13 mouse cellular contexts compared by ENCODE assay signal in the genomic region with DNA sequence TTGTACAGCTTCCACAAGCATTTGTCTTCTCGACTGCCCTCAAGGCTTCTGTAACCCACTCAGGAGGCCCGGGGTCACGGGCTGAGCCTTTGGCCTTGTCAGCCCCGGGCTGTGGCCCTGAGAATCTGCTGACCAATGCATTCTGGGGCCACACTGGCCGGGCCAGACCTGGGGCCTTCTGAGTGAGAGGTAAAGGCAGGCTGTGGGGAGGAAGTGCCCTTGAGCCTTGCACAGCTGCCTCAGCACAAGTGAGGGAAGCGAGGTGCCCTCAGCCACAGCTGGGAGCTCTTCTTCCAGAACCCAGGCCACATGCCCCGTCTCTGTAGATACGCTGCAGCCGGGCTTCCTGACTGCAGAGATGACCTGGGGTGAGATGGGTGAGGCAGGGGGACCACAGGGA. TPM values are rescaled to one million over a fixed set of nuclear protein-coding genes. Genes with fewer than 3 reads are reported as not detected.
DNase-seq lines count a peak whose midpoint lies in the region; ATAC-seq and TF ChIP-seq lines count a peak whose summit lies in the region.
"Had no signal": no experiment of that assay in that cellular context is flagged by ENCODE, and none has a peak within 500 bp of the region (broad histone marks: within the 10 kb centered on the region; RNA-seq: fewer than 3 reads in every experiment).

No protein-coding gene starts in this region.

- no peak overlapping the region for H3K4me3 ChIP-seq in hindbrain, embryonic 13.5 days
- H3K4me3 ChIP-seq in hindbrain, embryonic 12.5 days: no peak overlapping the region
- H3K4me3 ChIP-seq in testis, adult 2 months (ENCODE audit: control insufficient read depth, low read depth, low read length): no peak overlapping the region
- H3K4me3 ChIP-seq in liver, embryonic 16.5 days (ENCODE audit: low read depth, low read length): no peak overlapping the region
- no peak overlapping the region for H3K4me3 ChIP-seq in forebrain, embryonic 11.5 days (ENCODE audit: low read depth, low read length)
- H3K4me3 ChIP-seq: forebrain, embryonic 15.5 days had no signal

- ATAC-seq in hindbrain, embryonic 13.5 days (ENCODE audit: low FRiP score): no peak
- no peak for ATAC-seq in hindbrain, embryonic 12.5 days (ENCODE audit: low FRiP score)
- ATAC-seq in liver, embryonic 16.5 days (ENCODE audit: low read depth): peak; percentile 35; the same call in 1 of the 2 replicates
- ATAC-seq in forebrain, embryonic 11.5 days (replicated peaks; ENCODE audit: low FRiP score): no peak
- ATAC-seq: forebrain, embryonic 15.5 days; hindbrain, postnatal 0 days had no signal

- H3K4me1 ChIP-seq in hindbrain, embryonic 13.5 days (replicated peaks): 0 out of 2 replicates have a peak, but pooled peaks cover 6% of the 10 kb centered on the region
- peaks cover 6% of the 10 kb centered on the region for H3K4me1 ChIP-seq in hindbrain, embryonic 12.5 days
- peaks cover 7% of the 10 kb centered on the region; the same call in 1 of the 2 replicates for H3K4me1 ChIP-seq in testis, adult 2 months (ENCODE audit: control insufficient read depth, insufficient read depth, low read length)
- H3K4me1 ChIP-seq in liver, embryonic 16.5 days (ENCODE audit: control insufficient read depth, low read depth, low read length): peaks cover 10% of the 10 kb centered on the region
- H3K4me1 ChIP-seq in forebrain, embryonic 11.5 days (replicated peaks; ENCODE audit: control insufficient read depth, insufficient read depth, low read length): 0 out of 2 replicates have a peak, but pooled peaks cover 2% of the 10 kb centered on the region
- H3K4me1 ChIP-seq: forebrain, embryonic 15.5 days had no signal

- no peak for DNase-seq in testis, postnatal 10 days (ENCODE audit: low spot score)
- DNase-seq in forebrain, embryonic 11.5 days (ENCODE audit: low spot score): no peak
- DNase-seq in right cerebral cortex, postnatal 14 days: no peak
- no peak for DNase-seq in urinary bladder, postnatal 14 days (ENCODE audit: low spot score)
- DNase-seq: lung, adult 18-20 months; right cerebral cortex, adult 18-20 months had no signal

- no peaks in the 10 kb centered on the region for H3K36me3 ChIP-seq in hindbrain, embryonic 13.5 days
- H3K36me3 ChIP-seq in hindbrain, embryonic 12.5 days: no peaks in the 10 kb centered on the region
- no peaks in the 10 kb centered on the region for H3K36me3 ChIP-seq in testis, adult 2 months (ENCODE audit: control insufficient read depth, insufficient read depth, low read length)
- no peaks in the 10 kb centered on the region for H3K36me3 ChIP-seq in liver, embryonic 16.5 days (ENCODE audit: control insufficient read depth, insufficient read depth)
- H3K36me3 ChIP-seq in forebrain, embryonic 11.5 days (ENCODE audit: control insufficient read depth, insufficient read depth, low read length): no peaks in the 10 kb centered on the region
- H3K36me3 ChIP-seq: forebrain, embryonic 15.5 days had no signal

- peaks cover 4% of the 10 kb centered on the region for H3K27me3 ChIP-seq in hindbrain, embryonic 13.5 days
- H3K27me3 ChIP-seq in hindbrain, embryonic 12.5 days: 0 out of 2 replicates have a peak, but pooled peaks cover 4% of the 10 kb centered on the region
- no peaks in the 10 kb centered on the region for H3K27me3 ChIP-seq in testis, adult 2 months (ENCODE audit: control insufficient read depth, insufficient read depth, low read length)
- H3K27me3 ChIP-seq in liver, embryonic 16.5 days (ENCODE audit: control insufficient read depth, insufficient read depth, low read depth, low read length): no peaks in the 10 kb centered on the region
- H3K27me3 ChIP-seq in forebrain, embryonic 11.5 days (ENCODE audit: control insufficient read depth, insufficient read depth, low read length): no peaks in the 10 kb centered on the region
- H3K27me3 ChIP-seq: forebrain, embryonic 15.5 days had no signal

- TF ChIP-seq CTCF in testis, adult 2 months (IDR thresholded peaks at IDR 0.05; ENCODE audit: control insufficient read depth, insufficient read depth, insufficient replicate concordance, low read depth, low read length): no peak

- no peak overlapping the region for H3K27ac ChIP-seq in hindbrain, embryonic 13.5 days
- no peak overlapping the region for H3K27ac ChIP-seq in hindbrain, embryonic 12.5 days
- peak overlapping the region; percentile 61; the same call in 1 of the 2 replicates for H3K27ac ChIP-seq in testis, adult 2 months (ENCODE audit: control insufficient read depth, insufficient read depth, low read depth, low read length)
- H3K27ac ChIP-seq in liver, embryonic 16.5 days (ENCODE audit: low read length): no peak overlapping the region
- no peak overlapping the region for H3K27ac ChIP-seq in forebrain, embryonic 11.5 days (ENCODE audit: low read depth, low read length)
- H3K27ac ChIP-seq: forebrain, embryonic 15.5 days; hindbrain, postnatal 0 days had no signal

- WGBS in hindbrain, embryonic 13.5 days: 81% methylated on average over 9 of the region's 9 CpGs
- WGBS in hindbrain, embryonic 12.5 days: 78% methylated on average over 9 of the region's 9 CpGs
- 49% methylated on average over 9 of the region's 9 CpGs for WGBS in liver, embryonic 16.5 days (ENCODE audit: insufficient replicate concordance)
- 84% methylated on average over 9 of the region's 9 CpGs for WGBS in forebrain, embryonic 11.5 days

- H3K9me3 ChIP-seq in hindbrain, embryonic 13.5 days: no peaks in the 10 kb centered on the region
- H3K9me3 ChIP-seq in hindbrain, embryonic 12.5 days (replicated peaks): no peaks in the 10 kb centered on the region
- no peaks in the 10 kb centered on the region for H3K9me3 ChIP-seq in liver, embryonic 16.5 days (replicated peaks; ENCODE audit: control insufficient read depth, low read length)
- no peaks in the 10 kb centered on the region for H3K9me3 ChIP-seq in forebrain, embryonic 11.5 days (ENCODE audit: control insufficient read depth, low read length)
- H3K9me3 ChIP-seq: forebrain, embryonic 15.5 days had no signal

- no peak for TF ChIP-seq POLR2A in testis, adult 2 months (IDR thresholded peaks at IDR 0.05; ENCODE audit: control insufficient read depth, low read depth, low read length)

- H3K4me2 ChIP-seq in hindbrain, embryonic 13.5 days: no peak overlapping the region
- no peak overlapping the region for H3K4me2 ChIP-seq in hindbrain, embryonic 12.5 days (replicated peaks)
- H3K4me2 ChIP-seq in liver, embryonic 16.5 days (ENCODE audit: low read depth, low read length): no peak overlapping the region
- no peak overlapping the region for H3K4me2 ChIP-seq in forebrain, embryonic 11.5 days (ENCODE audit: low read depth, low read length, severe bottlenecking)
- H3K4me2 ChIP-seq: forebrain, embryonic 15.5 days had no signal

- peak overlapping the region; percentile 29; the same call in 1 of the 2 replicates for H3K9ac ChIP-seq in hindbrain, embryonic 13.5 days
- no peak overlapping the region for H3K9ac ChIP-seq in hindbrain, embryonic 12.5 days
- H3K9ac ChIP-seq in liver, embryonic 16.5 days (ENCODE audit: low read depth, low read length): no peak overlapping the region
- H3K9ac ChIP-seq in forebrain, embryonic 11.5 days (ENCODE audit: low read length): no peak overlapping the region
- H3K9ac ChIP-seq: forebrain, embryonic 15.5 days had no signal

RNA-seq across cellular contexts. Expression of a gene that starts 14.5 kb away (rescaled TPM):
- 4.2 and 5.9 TPM in 2 replicates for polyA plus RNA-seq in hindbrain, embryonic 13.5 days (2015; fragmentation: Nextera tagmentation; extraction: Ambion mirVana)
- polyA plus RNA-seq in hindbrain, embryonic 12.5 days (2016; fragmentation: Nextera tagmentation; extraction: Ambion mirVana): 3.7 and 4.6 TPM in 2 replicates
- 2.9 and 3.4 TPM in 2 replicates for polyA plus RNA-seq in testis, adult 2 months (2012; rRNA removed)
- polyA plus RNA-seq in liver, embryonic 16.5 days (2015; fragmentation: Nextera tagmentation; extraction: Ambion mirVana): 17.4 and 18.9 TPM in 2 replicates
- 2.7 and 3.7 TPM in 2 replicates for polyA plus RNA-seq in forebrain, embryonic 11.5 days (2014; fragmentation: Nextera tagmentation; extraction: Ambion mirVana)
- polyA plus RNA-seq: C2C12 had no signal
